In genomic region chr10:7712506-7712905, GRCm38 (mm10) we compare ENCODE assay signal across 27 mouse cellular contexts.
"Had no signal": no experiment of that assay in that cellular context is flagged by ENCODE, and none has a peak within 500 bp of the region (broad histone marks: within the 10 kb centered on the region; RNA-seq: fewer than 3 reads in every experiment).

No protein-coding gene starts in this region.

- H3K4me1 ChIP-seq: embryonic facial prominence, embryonic 10.5 days; embryonic facial prominence, embryonic 12.5 days; embryonic facial prominence, embryonic 13.5 days; embryonic facial prominence, embryonic 15.5 days; forebrain, embryonic 10.5 days; forebrain, embryonic 12.5 days; forebrain, embryonic 13.5 days; forebrain, embryonic 15.5 days had no signal

- H3K4me3 ChIP-seq: embryonic facial prominence, embryonic 10.5 days; embryonic facial prominence, embryonic 12.5 days; embryonic facial prominence, embryonic 13.5 days; embryonic facial prominence, embryonic 15.5 days; erythroblast, embryonic 14.5 days; forebrain, embryonic 10.5 days; forebrain, embryonic 12.5 days; forebrain, embryonic 13.5 days; forebrain, embryonic 15.5 days; gastrocnemius, adult 2 months had no signal

- DNase-seq: cerebellum, adult 2 months; cerebellum, adult 8-10 months; cerebellum, adult 9-10 months; cerebellum, adult 9-11 months; cerebellum, postnatal 10 days; cerebellum, postnatal 14 days; cerebellum, postnatal 25 days; cerebellum, postnatal 36 days; embryo, embryonic 11 days; forebrain, postnatal 0 days; gastrocnemius, adult 2 months; gastrocnemius, postnatal 10 days; gastrocnemius, postnatal 14 days; gastrocnemius, postnatal 25 days; gastrocnemius, postnatal 36 days; heart, adult 18-20 months had no signal

- H3K9ac ChIP-seq: embryonic facial prominence, embryonic 12.5 days; embryonic facial prominence, embryonic 13.5 days; embryonic facial prominence, embryonic 15.5 days; forebrain, embryonic 12.5 days; forebrain, embryonic 13.5 days; forebrain, embryonic 15.5 days; forebrain, postnatal 0 days had no signal

- H3K27me3 ChIP-seq: embryonic facial prominence, embryonic 12.5 days; embryonic facial prominence, embryonic 13.5 days; embryonic facial prominence, embryonic 15.5 days; forebrain, embryonic 12.5 days; forebrain, embryonic 13.5 days; forebrain, embryonic 15.5 days had no signal

- ATAC-seq: forebrain, embryonic 13.5 days; forebrain, embryonic 14.5 days; forebrain, embryonic 15.5 days; forebrain, embryonic 16.5 days; forebrain, postnatal 0 days had no signal

- H3K9me3 ChIP-seq: embryonic facial prominence, embryonic 10.5 days; embryonic facial prominence, embryonic 12.5 days; embryonic facial prominence, embryonic 13.5 days; embryonic facial prominence, embryonic 15.5 days; forebrain, embryonic 10.5 days; forebrain, embryonic 12.5 days; forebrain, embryonic 13.5 days; forebrain, embryonic 15.5 days had no signal

- H3K4me2 ChIP-seq: embryonic facial prominence, embryonic 12.5 days; embryonic facial prominence, embryonic 13.5 days; embryonic facial prominence, embryonic 15.5 days; forebrain, embryonic 12.5 days; forebrain, embryonic 13.5 days; forebrain, embryonic 15.5 days had no signal

- H3K27ac ChIP-seq: embryonic facial prominence, embryonic 10.5 days; embryonic facial prominence, embryonic 12.5 days; embryonic facial prominence, embryonic 13.5 days; embryonic facial prominence, embryonic 15.5 days; forebrain, embryonic 10.5 days; forebrain, embryonic 12.5 days; forebrain, embryonic 13.5 days; forebrain, embryonic 15.5 days; gastrocnemius, adult 2 months had no signal
